Mouse (Mus musculus) myocyte (in vitro differentiated cells): Measurements from ENCODE around the gene Socs1.

ENCODE experiments used
- CEBPB ChIP-seq: IDR thresholded peaks from 2 replicates; pipeline ENCODE4 v1.6.1; 2011; ENCODE audit warnings: mild to moderate bottlenecking, moderate library complexity; ENCODE audit not compliant: poor library complexity, insufficient read depth, severe bottlenecking
- E2F4 ChIP-seq: IDR thresholded peaks from one replicate; pipeline ENCODE4 v1.6.1; 2011; ENCODE audit warnings: mild to moderate bottlenecking, control low read depth, moderate library complexity; ENCODE audit not compliant: insufficient read depth
- MAX ChIP-seq: IDR thresholded peaks from one replicate; pipeline ENCODE4 v1.6.1; 2011; ENCODE audit warnings: low read depth, mild to moderate bottlenecking, control low read depth
- MYOD1 ChIP-seq, 3 experiments: IDR thresholded peaks; one replicate each; pipeline ENCODE4 v1.6.1; 2011; ENCODE audit warnings: control low read depth in 2 of 3, low read depth in 2 of 3, mild to moderate bottlenecking in 2 of 3, moderate library complexity in 1 of 3; ENCODE audit not compliant: insufficient read length in 2 of 3, control insufficient read depth in 1 of 3
- MYOG ChIP-seq, 3 experiments: IDR thresholded peaks; one replicate each; pipeline ENCODE4 v1.6.1; 2011; ENCODE audit warnings: control low read depth in 2 of 3, low read depth in 2 of 3, mild to moderate bottlenecking in 2 of 3; ENCODE audit not compliant: insufficient read length in 2 of 3, control insufficient read depth in 1 of 3, insufficient read depth in 1 of 3
- POLR2A ChIP-seq: IDR thresholded peaks from one replicate; pipeline ENCODE4 v1.6.1; 2011; ENCODE audit warnings: low read depth, mild to moderate bottlenecking, control low read depth, moderate library complexity; ENCODE audit not compliant: insufficient read length
- POLR2AphosphoS2 ChIP-seq: IDR thresholded peaks from one replicate; pipeline ENCODE4 v1.6.1; 2011; ENCODE audit warnings: low read depth, control low read depth; ENCODE audit not compliant: insufficient read length
- SRF ChIP-seq: IDR thresholded peaks from one replicate; pipeline ENCODE4 v1.6.1; 2011; ENCODE audit warnings: low read depth; ENCODE audit not compliant: control insufficient read depth, insufficient read length
- TCF12 ChIP-seq: IDR thresholded peaks from one replicate; pipeline ENCODE4 v1.6.1; 2011; ENCODE audit warnings: mild to moderate bottlenecking, control low read depth; ENCODE audit not compliant: poor library complexity, insufficient read depth, severe bottlenecking
- TCF3 ChIP-seq: IDR thresholded peaks from one replicate; pipeline ENCODE4 v1.6.1; 2011; ENCODE audit warnings: low read depth, control low read depth; ENCODE audit not compliant: insufficient read length
- USF1 ChIP-seq: IDR thresholded peaks from one replicate; pipeline ENCODE4 v1.6.1; 2011; ENCODE audit warnings: low read depth, mild to moderate bottlenecking, control low read depth, moderate library complexity

- TF ChIP-seq POLR2A, result no peak
- no peak for TF ChIP-seq SRF
- TF ChIP-seq TCF3, result no peak
- no peak for TF ChIP-seq MYOD1 (IDR thresholded peaks at IDR 0.05; ENCODE audit: control insufficient read depth in 1 of 3, insufficient read length in 2 of 3, low read depth in 2 of 3)
- no peak for TF ChIP-seq CEBPB
- no peak for TF ChIP-seq USF1
- TF ChIP-seq POLR2AphosphoS2, result no peak
- no peak for TF ChIP-seq MYOG (IDR thresholded peaks at IDR 0.05; ENCODE audit: control insufficient read depth in 1 of 3, insufficient read depth in 1 of 3, insufficient read length in 2 of 3, low read depth in 2 of 3)
- no peak for TF ChIP-seq MAX
- TF ChIP-seq TCF12, result no peak
- TF ChIP-seq E2F4, result no peak
These were observed 2.9 kb upstream of the Socs1 start, which contains the start of gene Tnp2 for GRCm38 (mm10) chr16:10788271-10788670.
